In genomic region chr14:33364061-33364460, GRCm38 (mm10) we compare ENCODE assay signal across 23 mouse cellular contexts.
A peak's percentile ranks its signal among the peaks of the same experiment; 100 is the strongest.
DNase-seq lines count a peak whose midpoint lies in the region; ATAC-seq and TF ChIP-seq lines count a peak whose summit lies in the region.
"Had no signal": no experiment of that assay in that cellular context is flagged by ENCODE, and none has a peak within 500 bp of the region (broad histone marks: within the 10 kb centered on the region; RNA-seq: fewer than 3 reads in every experiment).

No protein-coding gene starts in this region.

- no peaks in the 10 kb centered on the region for H3K27me3 ChIP-seq in forebrain, embryonic 16.5 days (replicated peaks; ENCODE audit: control insufficient read depth, insufficient read depth, low read length)
- no peaks in the 10 kb centered on the region for H3K27me3 ChIP-seq in forebrain, embryonic 14.5 days (replicated peaks; ENCODE audit: control insufficient read depth, insufficient read depth, low read length)
- H3K27me3 ChIP-seq in heart, embryonic 10.5 days (ENCODE audit: insufficient read depth, poor library complexity, severe bottlenecking): peaks cover 64% of the 10 kb centered on the region; the same call in 1 of the 2 replicates
- H3K27me3 ChIP-seq in heart, embryonic 12.5 days (replicated peaks): peaks cover 23% of the 10 kb centered on the region; the same call in 1 of the 2 replicates
- no peaks in the 10 kb centered on the region for H3K27me3 ChIP-seq in liver, embryonic 15.5 days
- no peaks in the 10 kb centered on the region for H3K27me3 ChIP-seq in liver, postnatal 0 days (ENCODE audit: insufficient read depth, low read length)
- H3K27me3 ChIP-seq: embryonic facial prominence, embryonic 15.5 days; forebrain, embryonic 15.5 days had no signal

- no peak overlapping the region for H3K4me2 ChIP-seq in forebrain, embryonic 16.5 days (ENCODE audit: low read length)
- no peak overlapping the region for H3K4me2 ChIP-seq in forebrain, embryonic 14.5 days (ENCODE audit: low read length)
- H3K4me2 ChIP-seq in heart, embryonic 12.5 days: no peak overlapping the region
- H3K4me2 ChIP-seq in liver, embryonic 15.5 days: peak overlapping the region; percentile 54; the same call in 1 of the 2 replicates
- H3K4me2 ChIP-seq in liver, postnatal 0 days (ENCODE audit: low read depth, low read length): no peak overlapping the region
- H3K4me2 ChIP-seq: embryonic facial prominence, embryonic 13.5 days; embryonic facial prominence, embryonic 15.5 days; forebrain, embryonic 12.5 days; forebrain, embryonic 15.5 days had no signal

- no peak overlapping the region for H3K4me3 ChIP-seq in forebrain, embryonic 16.5 days (replicated peaks; ENCODE audit: low read length)
- H3K4me3 ChIP-seq in forebrain, embryonic 14.5 days (ENCODE audit: low read depth, low read length): no peak overlapping the region
- no peak overlapping the region for H3K4me3 ChIP-seq in heart, embryonic 10.5 days
- no peak overlapping the region for H3K4me3 ChIP-seq in heart, embryonic 12.5 days
- H3K4me3 ChIP-seq in liver, embryonic 15.5 days (replicated peaks): no peak overlapping the region
- no peak overlapping the region for H3K4me3 ChIP-seq in liver, postnatal 0 days (ENCODE audit: low read depth, low read length)
- H3K4me3 ChIP-seq: embryonic facial prominence, embryonic 13.5 days; embryonic facial prominence, embryonic 15.5 days; erythroblast, embryonic 14.5 days; forebrain, embryonic 12.5 days; forebrain, embryonic 15.5 days had no signal

- WGBS in forebrain, embryonic 16.5 days: 86% methylated on average over 2 of the region's 2 CpGs
- 79% methylated on average over 2 of the region's 2 CpGs for WGBS in forebrain, embryonic 14.5 days
- WGBS in heart, embryonic 10.5 days: 88% methylated on average over 2 of the region's 2 CpGs
- WGBS in heart, embryonic 12.5 days: 81% methylated on average over 2 of the region's 2 CpGs
- 66% methylated on average over 2 of the region's 2 CpGs for WGBS in liver, embryonic 15.5 days (ENCODE audit: insufficient replicate concordance)
- WGBS in liver, postnatal 0 days (ENCODE audit: insufficient replicate concordance): 78% methylated on average over 2 of the region's 2 CpGs

- H3K9me3 ChIP-seq in forebrain, embryonic 16.5 days (ENCODE audit: control insufficient read depth, low read length): no peaks in the 10 kb centered on the region
- H3K9me3 ChIP-seq in forebrain, embryonic 14.5 days (replicated peaks; ENCODE audit: control insufficient read depth, low read length): no peaks in the 10 kb centered on the region
- H3K9me3 ChIP-seq in heart, embryonic 10.5 days: no peaks in the 10 kb centered on the region
- no peaks in the 10 kb centered on the region for H3K9me3 ChIP-seq in heart, embryonic 12.5 days (replicated peaks)
- no peaks in the 10 kb centered on the region for H3K9me3 ChIP-seq in liver, embryonic 15.5 days (replicated peaks)
- H3K9me3 ChIP-seq in liver, postnatal 0 days (ENCODE audit: low read length): no peaks in the 10 kb centered on the region
- H3K9me3 ChIP-seq: embryonic facial prominence, embryonic 13.5 days; embryonic facial prominence, embryonic 15.5 days; forebrain, embryonic 12.5 days; forebrain, embryonic 15.5 days had no signal

- 0 out of 2 replicates have a peak, but pooled peaks cover 3% of the 10 kb centered on the region for H3K4me1 ChIP-seq in forebrain, embryonic 16.5 days (replicated peaks; ENCODE audit: control insufficient read depth, insufficient read depth, low read length)
- no peaks in the 10 kb centered on the region for H3K4me1 ChIP-seq in forebrain, embryonic 14.5 days (ENCODE audit: control insufficient read depth, insufficient read depth, low read length)
- H3K4me1 ChIP-seq in heart, embryonic 10.5 days: peaks cover 44% of the 10 kb centered on the region
- peaks cover 26% of the 10 kb centered on the region for H3K4me1 ChIP-seq in heart, embryonic 12.5 days (replicated peaks)
- no peaks in the 10 kb centered on the region; the same call in 1 of the 2 replicates for H3K4me1 ChIP-seq in liver, embryonic 15.5 days (replicated peaks)
- H3K4me1 ChIP-seq in liver, postnatal 0 days (ENCODE audit: insufficient read depth): 0 out of 2 replicates have a peak, but pooled peaks cover 3% of the 10 kb centered on the region
- H3K4me1 ChIP-seq: embryonic facial prominence, embryonic 15.5 days had no signal

- no peak for TF ChIP-seq EP300 in liver, postnatal 0 days (IDR thresholded peaks at IDR 0.05; ENCODE audit: low read depth)

- DNase-seq in forebrain, embryonic 14.5 days (ENCODE audit: low spot score): no peak
- peak; percentile 60 for DNase-seq in heart, embryonic 10.5 days (ENCODE audit: low spot score)
- DNase-seq in liver, postnatal 0 days: no peak
- peak; percentile 1 for DNase-seq in ovary, postnatal 36 days (ENCODE audit: low spot score)
- no peak for DNase-seq in ovary, postnatal 10 days (ENCODE audit: low spot score)
- DNase-seq: adrenal gland, adult 2 months; adrenal gland, postnatal 10 days; adrenal gland, postnatal 25 days; cerebellum, adult 11 months; cerebellum, adult 18-20 months; cerebellum, adult 8-10 months; cerebellum, adult 9-11 months; cerebellum, postnatal 14 days; cerebellum, postnatal 36 days; embryo, embryonic 11 days had no signal

- no peak for TF ChIP-seq CTCF in liver, postnatal 0 days (IDR thresholded peaks at IDR 0.05; ENCODE audit: low read depth)

- H3K9ac ChIP-seq in forebrain, embryonic 16.5 days (replicated peaks; ENCODE audit: low read depth, low read length): no peak overlapping the region
- no peak overlapping the region for H3K9ac ChIP-seq in forebrain, embryonic 14.5 days (ENCODE audit: low read length)
- H3K9ac ChIP-seq in heart, embryonic 12.5 days: no peak overlapping the region
- no peak overlapping the region for H3K9ac ChIP-seq in liver, embryonic 15.5 days
- no peak overlapping the region for H3K9ac ChIP-seq in liver, postnatal 0 days (replicated peaks)
- H3K9ac ChIP-seq: embryonic facial prominence, embryonic 13.5 days; embryonic facial prominence, embryonic 15.5 days; forebrain, embryonic 12.5 days; forebrain, embryonic 15.5 days had no signal

- H3K27ac ChIP-seq in forebrain, embryonic 16.5 days (ENCODE audit: low read length): no peak overlapping the region
- H3K27ac ChIP-seq in forebrain, embryonic 14.5 days (ENCODE audit: low read depth, low read length): no peak overlapping the region
- no peak overlapping the region for H3K27ac ChIP-seq in heart, embryonic 10.5 days
- H3K27ac ChIP-seq in heart, embryonic 12.5 days (ENCODE audit: poor library complexity, severe bottlenecking): no peak overlapping the region
- no peak overlapping the region for H3K27ac ChIP-seq in liver, embryonic 15.5 days (replicated peaks)
- no peak overlapping the region for H3K27ac ChIP-seq in liver, postnatal 0 days (ENCODE audit: low read depth)
- H3K27ac ChIP-seq: embryonic facial prominence, embryonic 13.5 days; embryonic facial prominence, embryonic 15.5 days; forebrain, embryonic 12.5 days; forebrain, embryonic 15.5 days had no signal

- no peaks in the 10 kb centered on the region for H3K36me3 ChIP-seq in forebrain, embryonic 16.5 days (ENCODE audit: control insufficient read depth, insufficient read depth)
- H3K36me3 ChIP-seq in forebrain, embryonic 14.5 days (ENCODE audit: control insufficient read depth, insufficient read depth, low read length): no peaks in the 10 kb centered on the region
- H3K36me3 ChIP-seq in heart, embryonic 10.5 days: no peaks in the 10 kb centered on the region
- no peaks in the 10 kb centered on the region for H3K36me3 ChIP-seq in heart, embryonic 12.5 days
- H3K36me3 ChIP-seq in liver, embryonic 15.5 days (replicated peaks): no peaks in the 10 kb centered on the region
- H3K36me3 ChIP-seq in liver, postnatal 0 days (replicated peaks; ENCODE audit: insufficient read depth, low read length): no peaks in the 10 kb centered on the region
- H3K36me3 ChIP-seq: embryonic facial prominence, embryonic 13.5 days; embryonic facial prominence, embryonic 15.5 days; forebrain, embryonic 12.5 days; forebrain, embryonic 15.5 days had no signal

- 0 out of 2 replicates have a peak, but pooled peaks have one; percentile 7 for ATAC-seq in forebrain, embryonic 16.5 days
- ATAC-seq in forebrain, embryonic 14.5 days: no peak
- no peak for ATAC-seq in heart, embryonic 12.5 days (ENCODE audit: insufficient number of reproducible peaks, low FRiP score)
- no peak for ATAC-seq in liver, embryonic 15.5 days (ENCODE audit: insufficient read depth)
- ATAC-seq in liver, postnatal 0 days: no peak
- ATAC-seq: forebrain, embryonic 15.5 days had no signal

Comparison
In these comparisons a context has a peak if more than half of its experiments do, and no peak if none do; other contexts are left out.
1. DNase-seq: peak in heart, embryonic 10.5 days (single experiment) and ovary, postnatal 36 days (single experiment); none in forebrain, embryonic 14.5 days (single experiment), liver, postnatal 0 days (single experiment) and ovary, postnatal 10 days (single experiment).